Mouse (Mus musculus): ENCODE results near the gene Mars.
A peak's percentile ranks its signal among the peaks of the same experiment; 100 is the strongest.

DNA sequence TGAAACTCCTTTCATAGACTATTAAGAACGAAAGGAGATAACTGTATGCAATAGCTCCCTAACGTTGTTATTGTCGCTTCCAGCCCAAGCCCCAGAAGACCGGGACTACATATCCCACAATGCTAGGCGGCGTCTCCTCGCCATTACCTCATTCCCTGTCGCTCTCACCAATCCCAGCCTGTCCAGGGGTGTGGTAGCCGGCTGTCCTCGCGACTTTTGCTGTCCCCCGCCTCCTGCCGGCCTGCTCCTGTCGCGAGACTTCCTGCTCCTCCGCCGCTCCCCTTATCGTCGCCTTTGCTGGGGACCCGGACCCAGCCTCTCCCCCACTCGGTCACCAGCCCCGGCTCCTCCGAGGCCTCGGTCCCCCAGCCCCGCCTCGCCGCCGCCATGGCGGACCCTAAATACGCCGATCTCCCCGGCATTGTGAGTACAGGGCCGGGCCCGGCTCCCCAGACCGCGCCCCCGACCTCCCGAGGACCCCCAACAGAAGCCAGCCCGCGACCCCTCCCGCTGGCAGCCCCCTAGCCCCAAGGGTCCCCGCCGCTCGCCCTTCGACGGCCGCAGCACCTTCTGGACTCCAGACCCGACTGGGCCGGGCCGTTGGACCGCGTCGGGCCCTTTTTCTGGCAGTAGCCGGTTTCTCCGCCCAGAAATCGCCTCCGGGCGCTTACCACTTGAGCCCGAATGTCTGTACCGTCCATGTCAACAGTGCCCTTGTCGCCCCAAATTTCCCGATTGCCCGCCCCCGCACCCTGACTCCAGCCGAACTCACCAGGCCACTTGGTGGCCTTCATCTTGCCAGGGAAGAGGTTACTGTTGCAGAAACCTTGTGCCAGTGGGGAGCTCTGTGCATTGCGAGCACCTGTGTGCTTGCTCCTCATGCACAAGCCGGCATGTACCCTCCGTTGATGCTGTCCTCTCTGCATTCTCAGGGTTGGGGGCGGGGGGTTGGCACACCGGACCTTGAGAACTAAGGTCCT, 45.2 kb downstream of the Mars start, which contains the start of gene Dctn2:
- TF ChIP-seq CTCF (IDR thresholded peaks at IDR 0.05; ENCODE audit: insufficient read depth, low read depth, low read length) (no peak), POLR2A (IDR thresholded peaks at IDR 0.05; ENCODE audit: insufficient read depth, low read depth, low read length) (peak; percentile 50; the same call in 1 of the 2 replicates)

Data from olfactory bulb, adult 2 months (tissue).